Mouse (Mus musculus): ENCODE measurements around the gene Gm4791. TPM values are rescaled to one million over a fixed set of nuclear protein-coding genes. Genes with fewer than 3 reads are reported as not detected.

Gm4791 gene
- total RNA-seq (2023; ENCODE audit: inconsistent age): not detected in 4 replicates

GRCm38 (mm10) chr9:46998338-46998791 lies at the start of gene Gm4791:
TSS of gene Gm4791 (plus strand) at chr9:46998741.

